Mouse (Mus musculus) limb, embryonic 11.5 days (tissue): ENCODE measurements at regions not wholly inside any gene's neighbourhood (a gene's known extent, or its start where the extent isn't known, plus 50 kb on each side); places are given as distances from the start of the nearest gene placed in this dataset.

Experiments
- ATAC-seq: fragments of 200-750 bp; cut with Nextera tagmentation; 2 replicates; pipeline ENCODE4 v1.8.0; 2017; ENCODE audit warnings: low read depth; ENCODE audit not compliant: insufficient number of reproducible peaks, low FRiP score, low TSS enrichment
- DNase-seq: peaks from one replicate; pipeline ENCODE4 v3.0.0-alpha.2; 2015; ENCODE audit warnings: low spot score
- H3K27ac ChIP-seq: fragments of 300-500 bp; sonication (generic); replicated peaks from 2 replicates; pipeline ENCODE4 v1.5.1; 2014; ENCODE audit warnings: low read depth, mild to moderate bottlenecking, low read length
- H3K27me3 ChIP-seq: fragments of 300-500 bp; sonication (generic); 2 replicates; pipeline ENCODE4 v1.6.1; 2014; ENCODE audit warnings: mild to moderate bottlenecking, low read length, mixed read lengths; ENCODE audit not compliant: control insufficient read depth, insufficient read depth
- H3K36me3 ChIP-seq: fragments of 300-500 bp; sonication (generic); 2 replicates; pipeline ENCODE4 v1.6.1; 2014; ENCODE audit warnings: mild to moderate bottlenecking, low read length, moderate library complexity, mixed read lengths; ENCODE audit not compliant: control insufficient read depth, insufficient read depth
- H3K4me1 ChIP-seq: fragments of 300-500 bp; sonication (generic); 2 replicates; pipeline ENCODE4 v1.6.1; 2014; ENCODE audit warnings: low read length, mixed read lengths; ENCODE audit not compliant: control insufficient read depth, insufficient read depth
- H3K4me2 ChIP-seq: fragments of 300-500 bp; sonication (generic); 2 replicates; pipeline ENCODE4 v1.6.1; 2014; ENCODE audit warnings: low read depth, mild to moderate bottlenecking, moderate library complexity; ENCODE audit not compliant: severe bottlenecking
- H3K4me3 ChIP-seq: fragments of 300-500 bp; sonication (generic); 2 replicates; pipeline ENCODE4 v1.5.1; 2014; ENCODE audit warnings: low read depth, low read length
- H3K9ac ChIP-seq: fragments of 300-500 bp; sonication (generic); 2 replicates; pipeline ENCODE4 v1.6.1; 2014; ENCODE audit warnings: mild to moderate bottlenecking, low read length
- H3K9me3 ChIP-seq: fragments of 300-500 bp; sonication (generic); 2 replicates; pipeline ENCODE4 v1.6.1; 2016; ENCODE audit warnings: low read length; ENCODE audit not compliant: control insufficient read depth
- WGBS: fragments of 180-500 bp; shearing (Covaris S2); extraction: QIAGEN DNeasy Blood & Tissue Kit; methylation state at CpG from one replicate; pipeline ENCODE4 v1.1.7; 2014; 5-methylcytosine and 5-hydroxymethylcytosine counted together

- Histone ChIP-seq H3K4me1 (no peaks in the 10 kb centered on the region), H3K9ac (no peak overlapping the region), H3K4me2 (no peak overlapping the region), H3K4me3 (no peak overlapping the region), H3K27ac (no peak overlapping the region), H3K36me3 (no peaks in the 10 kb centered on the region), H3K27me3 (no peaks in the 10 kb centered on the region), H3K9me3 (no peaks in the 10 kb centered on the region)
- 88% methylated on average over 3 of the region's 3 CpGs for WGBS
- no peak for DNase-seq
- no peak for ATAC-seq
Measured at GRCm38 (mm10) chr14:74521669-74522068, 119.0 kb upstream of the Htr2a start.

DNA sequence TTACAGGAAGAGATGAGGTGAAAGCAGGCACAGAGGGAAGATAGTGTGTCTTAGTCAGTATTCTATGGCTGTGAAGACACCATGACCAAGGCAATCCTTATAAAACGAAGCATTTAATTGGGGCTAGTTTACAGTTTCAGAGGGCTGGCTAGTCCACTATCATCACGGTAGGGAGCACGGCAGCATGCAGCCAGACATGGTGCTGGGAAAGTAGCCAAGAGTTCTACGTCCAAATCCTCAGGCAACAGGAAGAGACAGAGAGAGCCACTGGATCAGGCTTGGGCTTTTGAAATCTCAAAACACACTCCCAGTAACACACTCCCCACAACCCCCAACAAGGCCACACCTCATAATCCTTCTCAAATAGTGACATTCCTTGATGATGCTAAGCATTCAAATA lies 113.4 kb upstream of the Htr2a start:
- Histone ChIP-seq H3K27ac (no peak overlapping the region), H3K36me3 (no peaks in the 10 kb centered on the region), H3K9ac (no peak overlapping the region), H3K4me2 (no peak overlapping the region), H3K27me3 (no peaks in the 10 kb centered on the region), H3K9me3 (no peaks in the 10 kb centered on the region), H3K4me1 (no peaks in the 10 kb centered on the region), H3K4me3 (no peak overlapping the region)
- WGBS, result 80% methylated on average over 4 of the region's 4 CpGs
- ATAC-seq (no peak), DNase-seq (no peak)

DNA sequence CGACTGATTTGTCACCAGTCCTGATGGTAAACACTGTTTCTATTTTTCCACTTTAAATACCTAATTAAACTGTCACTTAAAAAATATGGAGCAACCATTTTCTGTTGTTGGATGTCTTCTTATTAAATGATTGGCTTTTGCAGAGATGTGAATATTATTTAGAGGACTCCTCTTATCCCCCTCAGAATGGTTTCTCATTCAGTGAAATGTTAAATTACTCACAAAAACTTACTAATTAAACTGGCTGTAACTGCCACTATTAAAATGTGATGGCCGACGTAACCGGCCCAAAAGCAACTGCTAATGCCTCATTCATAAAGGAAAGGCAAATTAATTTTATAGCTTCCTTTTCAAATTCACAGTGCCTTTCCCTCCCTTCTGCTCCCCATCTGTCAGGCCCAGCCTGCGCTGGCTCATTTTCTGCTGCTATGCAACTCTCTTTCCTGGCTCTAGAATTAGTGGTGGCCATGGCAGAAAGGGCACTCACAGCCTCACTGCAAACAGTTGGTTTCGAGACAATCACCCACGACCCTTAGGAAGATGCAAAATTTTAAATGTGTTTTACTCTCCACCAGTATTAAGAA lies 111.2 kb upstream of the Htr2a start:
- no peak for ATAC-seq
- Histone ChIP-seq H3K9me3 (no peaks in the 10 kb centered on the region), H3K9ac (no peak overlapping the region), H3K4me2 (no peak overlapping the region), H3K36me3 (no peaks in the 10 kb centered on the region), H3K27ac (no peak overlapping the region), H3K4me1 (no peaks in the 10 kb centered on the region), H3K27me3 (no peaks in the 10 kb centered on the region), H3K4me3 (no peak overlapping the region)
- 59% methylated on average over 7 of the region's 7 CpGs for WGBS
- DNase-seq, result no peak

GRCm38 (mm10) chr14:74538187-74538586 lies 102.5 kb upstream of the Htr2a start:
- H3K4me2 ChIP-seq, result no peak overlapping the region
- H3K9ac ChIP-seq, result no peak overlapping the region
- no peaks in the 10 kb centered on the region for H3K9me3 ChIP-seq
- DNase-seq (no peak), ATAC-seq (no peak)
- H3K4me1 ChIP-seq, result no peaks in the 10 kb centered on the region
- no peaks in the 10 kb centered on the region for H3K36me3 ChIP-seq
- H3K27me3 ChIP-seq, result no peaks in the 10 kb centered on the region
- WGBS, result 94% methylated on average over 2 of the region's 2 CpGs
- no peak overlapping the region for H3K4me3 ChIP-seq
- H3K27ac ChIP-seq, result no peak overlapping the region

- no peak for ATAC-seq
- WGBS, result 85% methylated on average over 3 of the region's 3 CpGs
Measured at GRCm38 (mm10) chr14:74544028-74544427, 96.6 kb upstream of the Htr2a start.

GRCm38 (mm10) chr14:74551091-74551490 lies 89.5 kb upstream of the Htr2a start:
- Histone ChIP-seq H3K4me2 (no peak overlapping the region), H3K4me3 (no peak overlapping the region), H3K27me3 (no peaks in the 10 kb centered on the region), H3K27ac (no peak overlapping the region), H3K36me3 (no peaks in the 10 kb centered on the region), H3K9me3 (no peaks in the 10 kb centered on the region), H3K9ac (no peak overlapping the region), H3K4me1 (no peaks in the 10 kb centered on the region)
- WGBS, result 91% methylated on average over 2 of the region's 2 CpGs
- ATAC-seq (no peak), DNase-seq (no peak)

More at GRCm38 (mm10) chr14:74544028-74544427, 96.6 kb upstream of the Htr2a start:
- Histone ChIP-seq H3K9me3 (no peaks in the 10 kb centered on the region), H3K27me3 (no peaks in the 10 kb centered on the region), H3K4me1 (no peaks in the 10 kb centered on the region), H3K4me2 (no peak overlapping the region), H3K4me3 (no peak overlapping the region), H3K9ac (no peak overlapping the region), H3K36me3 (no peaks in the 10 kb centered on the region), H3K27ac (no peak overlapping the region)
- no peak for DNase-seq

GRCm38 (mm10) chr14:74553636-74554035 lies 87.0 kb upstream of the Htr2a start:
- WGBS, result 91% methylated on average over 1 of the region's 1 CpGs
- Histone ChIP-seq H3K36me3 (no peaks in the 10 kb centered on the region), H3K9me3 (no peaks in the 10 kb centered on the region), H3K27me3 (no peaks in the 10 kb centered on the region), H3K4me2 (no peak overlapping the region), H3K4me3 (no peak overlapping the region), H3K4me1 (no peaks in the 10 kb centered on the region), H3K27ac (no peak overlapping the region), H3K9ac (no peak overlapping the region)
- ATAC-seq (no peak), DNase-seq (no peak)

GRCm38 (mm10) chr14:74558359-74558758 lies 82.3 kb upstream of the Htr2a start:
- no peak for DNase-seq
- no peak overlapping the region for H3K4me2 ChIP-seq
- H3K9me3 ChIP-seq, result no peaks in the 10 kb centered on the region
- H3K4me3 ChIP-seq, result no peak overlapping the region
- no peak overlapping the region for H3K9ac ChIP-seq
- no peaks in the 10 kb centered on the region for H3K27me3 ChIP-seq
- no peaks in the 10 kb centered on the region for H3K36me3 ChIP-seq
- WGBS, result 79% methylated on average over 5 of the region's 5 CpGs
- H3K27ac ChIP-seq, result no peak overlapping the region
- ATAC-seq, result no peak
- H3K4me1 ChIP-seq, result no peaks in the 10 kb centered on the region
